Comparison of ENCODE assay signal across 13 mouse cellular contexts in the genomic region with DNA sequence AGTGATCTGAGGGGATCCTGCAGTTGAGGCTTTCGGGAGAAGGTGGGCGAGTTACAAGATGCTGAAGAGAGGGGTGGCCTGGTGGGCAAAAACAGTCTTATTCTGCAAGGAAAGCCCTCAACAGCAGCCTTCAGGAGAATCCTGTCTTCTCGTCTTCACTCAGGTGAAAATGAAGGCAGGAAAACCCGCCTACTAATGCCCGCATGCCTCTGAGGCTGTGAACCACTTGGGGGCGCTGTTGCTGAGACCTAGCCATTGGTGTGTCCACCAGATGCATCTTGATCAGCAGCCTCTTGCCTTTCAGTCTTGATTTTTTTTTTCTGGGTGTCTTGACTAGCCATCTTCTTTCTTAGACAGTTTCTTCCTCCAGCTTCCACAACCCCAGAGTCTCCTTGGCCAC.
A peak's percentile ranks its signal among the peaks of the same experiment; 100 is the strongest.
DNase-seq lines count a peak whose midpoint lies in the region; ATAC-seq and TF ChIP-seq lines count a peak whose summit lies in the region.
"Had no signal": no experiment of that assay in that cellular context is flagged by ENCODE, and none has a peak within 500 bp of the region (broad histone marks: within the 10 kb centered on the region; RNA-seq: fewer than 3 reads in every experiment).

No protein-coding gene starts in this region.

- TF ChIP-seq CTCF in gastrocnemius, adult 2 months (IDR thresholded peaks at IDR 0.05): peak; percentile 41; the same call in 1 of the 2 replicates
- peak; percentile 32 for TF ChIP-seq CTCF in liver, postnatal 0 days (IDR thresholded peaks at IDR 0.05; ENCODE audit: low read depth)
- TF ChIP-seq CTCF in E14TG2a.4 (conservative IDR thresholded peaks at IDR 0.05; ENCODE audit: low read length): peak; percentile 86
- TF ChIP-seq CTCF in bone marrow, adult 2 months (IDR thresholded peaks at IDR 0.05; ENCODE audit: control insufficient read depth, insufficient read depth, low read length): 0 out of 2 replicates have a peak, but pooled peaks have one; percentile 17

- peaks cover 3% of the 10 kb centered on the region; the same call in 1 of the 2 replicates for H3K4me1 ChIP-seq in liver, postnatal 0 days (ENCODE audit: insufficient read depth)
- H3K4me1 ChIP-seq in liver, embryonic 11.5 days (replicated peaks; ENCODE audit: control insufficient read depth, insufficient read depth, low read length): peaks cover 15% of the 10 kb centered on the region
- 0 out of 2 replicates have a peak, but pooled peaks cover 4% of the 10 kb centered on the region for H3K4me1 ChIP-seq in E14TG2a.4 (replicated peaks; ENCODE audit: low read depth, low read length)
- no peaks in the 10 kb centered on the region for H3K4me1 ChIP-seq in bone marrow, adult 2 months (ENCODE audit: control insufficient read depth, insufficient read depth, low read length)

- no peak overlapping the region for H3K9ac ChIP-seq in liver, postnatal 0 days (replicated peaks)
- no peak overlapping the region for H3K9ac ChIP-seq in liver, embryonic 11.5 days (ENCODE audit: low read depth, low read length)
- H3K9ac ChIP-seq: forebrain, postnatal 0 days; lung, embryonic 15.5 days; midbrain, embryonic 12.5 days; neural tube, embryonic 13.5 days had no signal

- H3K27ac ChIP-seq in gastrocnemius, adult 2 months: peak overlapping the region; percentile 20; the same call in 1 of the 2 replicates
- no peak overlapping the region for H3K27ac ChIP-seq in liver, postnatal 0 days (ENCODE audit: low read depth)
- H3K27ac ChIP-seq in liver, embryonic 11.5 days (ENCODE audit: low read depth, low read length): no peak overlapping the region
- H3K27ac ChIP-seq in bone marrow, adult 2 months (ENCODE audit: control insufficient read depth, insufficient read depth, low read depth, low read length, poor library complexity): no peak overlapping the region
- H3K27ac ChIP-seq: lung, embryonic 15.5 days; midbrain, embryonic 12.5 days; neural tube, embryonic 13.5 days had no signal

- no peak overlapping the region for H3K4me2 ChIP-seq in liver, postnatal 0 days (ENCODE audit: low read depth, low read length)
- H3K4me2 ChIP-seq in liver, embryonic 11.5 days: no peak overlapping the region
- H3K4me2 ChIP-seq: lung, embryonic 15.5 days; midbrain, embryonic 12.5 days; neural tube, embryonic 13.5 days had no signal

- DNase-seq in gastrocnemius, adult 2 months: peak; percentile 48
- DNase-seq in gastrocnemius, postnatal 36 days: no peak
- no peak for DNase-seq in liver, postnatal 0 days
- DNase-seq in liver, embryonic 11.5 days (ENCODE audit: low spot score): no peak
- DNase-seq in Muller cell, postnatal 12 days (ENCODE audit: inconsistent ontology term): no peak
- DNase-seq in urinary bladder, postnatal 25 days (ENCODE audit: low spot score): no peak
- DNase-seq: forebrain, postnatal 0 days; right cerebral cortex, postnatal 25 days had no signal

- ATAC-seq in liver, postnatal 0 days: no peak
- ATAC-seq in liver, embryonic 11.5 days (replicated peaks; ENCODE audit: low FRiP score): no peak
- ATAC-seq: forebrain, postnatal 0 days had no signal

- no peaks in the 10 kb centered on the region for H3K27me3 ChIP-seq in liver, postnatal 0 days (ENCODE audit: insufficient read depth, low read length)
- H3K27me3 ChIP-seq in liver, embryonic 11.5 days (replicated peaks; ENCODE audit: control insufficient read depth, insufficient read depth, low read length): no peaks in the 10 kb centered on the region
- H3K27me3 ChIP-seq in E14TG2a.4 (ENCODE audit: insufficient read depth, low read length): peaks cover 16% of the 10 kb centered on the region
- H3K27me3 ChIP-seq: lung, embryonic 15.5 days; midbrain, embryonic 12.5 days; neural tube, embryonic 13.5 days had no signal

- no peak overlapping the region for H3K4me3 ChIP-seq in gastrocnemius, adult 2 months
- H3K4me3 ChIP-seq in liver, postnatal 0 days (ENCODE audit: low read depth, low read length): no peak overlapping the region
- no peak overlapping the region for H3K4me3 ChIP-seq in liver, embryonic 11.5 days (ENCODE audit: low read depth, low read length)
- no peak overlapping the region for H3K4me3 ChIP-seq in E14TG2a.4 (replicated peaks; ENCODE audit: low read length)
- no peak overlapping the region for H3K4me3 ChIP-seq in bone marrow, adult 2 months (replicated peaks; ENCODE audit: control insufficient read depth, low read depth, low read length)
- H3K4me3 ChIP-seq: lung, embryonic 15.5 days; midbrain, embryonic 12.5 days; neural tube, embryonic 13.5 days had no signal

- H3K9me3 ChIP-seq in liver, postnatal 0 days (ENCODE audit: low read length): no peaks in the 10 kb centered on the region
- H3K9me3 ChIP-seq in liver, embryonic 11.5 days (ENCODE audit: control insufficient read depth, low read length): no peaks in the 10 kb centered on the region
- H3K9me3 ChIP-seq in E14TG2a.4 (ENCODE audit: low read length): peaks cover 7% of the 10 kb centered on the region; the same call in 1 of the 2 replicates
- H3K9me3 ChIP-seq: lung, embryonic 15.5 days; midbrain, embryonic 12.5 days; neural tube, embryonic 13.5 days had no signal

- no peak for TF ChIP-seq POLR2A in bone marrow, adult 2 months (IDR thresholded peaks at IDR 0.05; ENCODE audit: borderline replicate concordance, control insufficient read depth, low read depth, low read length)

- no peak for TF ChIP-seq EP300 in liver, postnatal 0 days (IDR thresholded peaks at IDR 0.05; ENCODE audit: low read depth)

- intact Hi-C loops in gastrocnemius, adult 2 months (cut with DNase I): no loop called here
- intact Hi-C loops in gastrocnemius, postnatal 36 days (cut with DNase I): no loop called here

- 64% methylated on average over 6 of the region's 6 CpGs for WGBS in liver, postnatal 0 days (ENCODE audit: insufficient replicate concordance)
- WGBS in liver, embryonic 11.5 days: 73% methylated on average over 6 of the region's 6 CpGs
- 71% methylated on average over 6 of the region's 6 CpGs for WGBS in bone marrow, adult 2 months

- no peaks in the 10 kb centered on the region for H3K36me3 ChIP-seq in liver, postnatal 0 days (replicated peaks; ENCODE audit: insufficient read depth, low read length)
- H3K36me3 ChIP-seq in liver, embryonic 11.5 days (ENCODE audit: control insufficient read depth, insufficient read depth, low read length): no peaks in the 10 kb centered on the region
- no peaks in the 10 kb centered on the region for H3K36me3 ChIP-seq in E14TG2a.4 (ENCODE audit: insufficient read depth, low read length)
- H3K36me3 ChIP-seq: lung, embryonic 15.5 days; midbrain, embryonic 12.5 days; neural tube, embryonic 13.5 days had no signal

Comparison
In these comparisons a context has a peak if more than half of its experiments do, and no peak if none do; other contexts are left out.
1. CTCF ChIP-seq: peak in every context shown above with its lines; median percentile 86 in E14TG2a.4; 41 in gastrocnemius, adult 2 months; 32 in liver, postnatal 0 days; 17 in bone marrow, adult 2 months.